Mouse (Mus musculus): ENCODE data around the gene Dscam. TPM values are rescaled to one million over a fixed set of nuclear protein-coding genes. Genes with fewer than 3 reads are reported as not detected.

Dscam gene
- polyA plus RNA-seq, 1 experiment from 2014 or later: 13.2 TPM

DNA sequence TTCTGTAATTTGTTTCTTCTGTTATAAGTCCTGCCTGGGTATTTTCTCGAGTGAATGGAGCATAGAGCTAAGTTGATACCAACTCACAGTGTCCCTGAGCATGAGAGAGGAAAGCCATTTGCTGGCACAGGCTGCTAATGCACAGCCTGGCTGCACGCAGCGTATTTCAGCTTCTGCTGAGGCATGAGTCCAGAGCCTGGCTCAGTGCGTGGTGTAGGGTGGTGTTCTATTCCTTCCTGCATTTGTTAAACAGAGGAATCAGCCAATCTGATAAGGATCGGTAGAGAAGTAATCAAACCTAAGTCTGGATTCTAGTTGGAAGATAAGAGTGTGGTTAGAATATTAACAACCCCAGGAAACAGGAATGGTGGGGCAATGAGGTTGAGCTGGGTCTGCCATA lies 500.8 kb downstream of the Dscam start:
- no peak overlapping the region for H3K4me2 ChIP-seq
- 66% methylated on average over 5 of the region's 5 CpGs for WGBS

GRCm38 (mm10) chr16:96668478-96668877 lies 502.1 kb downstream of the Dscam start:
- 86% methylated on average over 1 of the region's 1 CpGs for WGBS
- Histone ChIP-seq H3K9me3 (replicated peaks) (no peaks in the 10 kb centered on the region), H3K4me3 (replicated peaks) (no peak overlapping the region), H3K36me3 (no peaks in the 10 kb centered on the region), H3K4me1 (peaks cover 19% of the 10 kb centered on the region), H3K4me2 (no peak overlapping the region), H3K27me3 (replicated peaks) (no peaks in the 10 kb centered on the region), H3K27ac (replicated peaks) (no peak overlapping the region), H3K9ac (replicated peaks) (no peak overlapping the region)
- ATAC-seq (ENCODE audit: low FRiP score): no peak

More for the DNA sequence above, 500.8 kb downstream of the Dscam start:
- no peak overlapping the region for H3K27ac ChIP-seq (replicated peaks)
- no peaks in the 10 kb centered on the region for H3K36me3 ChIP-seq
- peaks cover 24% of the 10 kb centered on the region for H3K4me1 ChIP-seq
- no peaks in the 10 kb centered on the region for H3K9me3 ChIP-seq (replicated peaks)
- no peak overlapping the region for H3K4me3 ChIP-seq (replicated peaks)
- no peak for ATAC-seq (ENCODE audit: low FRiP score)
- no peaks in the 10 kb centered on the region for H3K27me3 ChIP-seq (replicated peaks)
- H3K9ac ChIP-seq (replicated peaks): no peak overlapping the region

DNA sequence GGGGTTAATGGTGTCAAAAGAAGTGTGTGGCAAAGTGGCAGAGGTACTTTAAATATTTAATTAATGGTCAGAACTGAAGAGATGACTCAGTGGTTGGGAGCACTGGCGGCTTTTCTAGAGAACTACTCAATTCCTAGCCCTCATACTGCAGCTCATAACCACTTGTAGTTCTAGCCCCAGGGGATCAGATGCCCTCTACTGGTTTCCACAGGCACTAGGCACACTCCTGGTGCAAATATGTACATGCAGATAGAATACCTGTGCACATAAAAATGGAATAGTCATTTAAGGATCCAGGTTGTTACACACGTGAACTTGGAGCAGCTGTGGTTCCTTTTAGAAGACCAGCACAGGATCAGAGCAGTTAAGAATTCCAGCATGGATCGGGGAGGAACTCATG lies 509.5 kb downstream of the Dscam start:
- Histone ChIP-seq H3K27ac (replicated peaks) (no peak overlapping the region), H3K27me3 (replicated peaks) (no peaks in the 10 kb centered on the region), H3K4me3 (replicated peaks) (no peak overlapping the region), H3K4me1 (0 out of 2 replicates have a peak, but pooled peaks cover 7% of the 10 kb centered on the region), H3K9me3 (replicated peaks) (no peaks in the 10 kb centered on the region), H3K36me3 (no peaks in the 10 kb centered on the region), H3K9ac (replicated peaks) (no peak overlapping the region), H3K4me2 (no peak overlapping the region)
- WGBS: 91% methylated on average over 3 of the region's 3 CpGs
- no peak for ATAC-seq (ENCODE audit: low FRiP score)

GRCm38 (mm10) chr16:96659275-96659674 lies 511.3 kb downstream of the Dscam start:
- no peaks in the 10 kb centered on the region for H3K27me3 ChIP-seq (replicated peaks)
- 61% methylated on average over 5 of the region's 5 CpGs for WGBS
- no peak overlapping the region for H3K9ac ChIP-seq (replicated peaks)
- ATAC-seq (ENCODE audit: low FRiP score): no peak
- 0 out of 2 replicates have a peak, but pooled peaks cover 7% of the 10 kb centered on the region for H3K4me1 ChIP-seq
- H3K36me3 ChIP-seq: no peaks in the 10 kb centered on the region
- H3K9me3 ChIP-seq (replicated peaks): no peaks in the 10 kb centered on the region
- H3K27ac ChIP-seq (replicated peaks): no peak overlapping the region
- H3K4me2 ChIP-seq: no peak overlapping the region
- H3K4me3 ChIP-seq (replicated peaks): no peak overlapping the region

DNA sequence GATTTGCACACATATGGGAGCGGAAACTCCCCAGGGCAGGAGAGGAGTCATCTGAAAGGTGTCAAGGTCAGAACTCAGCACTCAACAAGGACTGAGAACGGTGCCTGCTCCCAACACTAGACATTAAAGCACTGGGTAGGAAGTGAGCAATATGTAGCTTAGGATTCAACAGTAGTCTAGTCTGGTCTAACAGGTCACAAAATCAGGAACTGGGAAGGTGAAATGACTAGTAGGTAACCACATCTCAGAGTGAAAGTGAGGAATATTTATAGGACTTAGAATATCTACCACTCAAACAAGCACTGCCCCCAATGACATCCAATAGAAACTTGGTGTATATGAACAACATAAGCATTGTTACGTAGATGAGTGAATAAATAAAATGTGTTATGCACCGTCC lies 515.0 kb downstream of the Dscam start:
- Histone ChIP-seq H3K4me1 (0 out of 2 replicates have a peak, but pooled peaks cover 7% of the 10 kb centered on the region), H3K27me3 (replicated peaks) (no peaks in the 10 kb centered on the region), H3K9me3 (replicated peaks) (no peaks in the 10 kb centered on the region), H3K36me3 (0 out of 2 replicates have a peak, but pooled peaks cover 2% of the 10 kb centered on the region), H3K9ac (replicated peaks) (no peak overlapping the region), H3K4me3 (replicated peaks) (no peak overlapping the region), H3K27ac (replicated peaks) (no peak overlapping the region), H3K4me2 (no peak overlapping the region)
- 93% methylated on average over 4 of the region's 4 CpGs for WGBS
- no peak for ATAC-seq (ENCODE audit: low FRiP score)

- Histone ChIP-seq H3K4me1 (0 out of 2 replicates have a peak, but pooled peaks cover 3% of the 10 kb centered on the region), H3K27me3 (replicated peaks) (no peaks in the 10 kb centered on the region), H3K36me3 (0 out of 2 replicates have a peak, but pooled peaks cover 2% of the 10 kb centered on the region), H3K9ac (replicated peaks) (no peak overlapping the region), H3K4me3 (replicated peaks) (no peak overlapping the region), H3K27ac (replicated peaks) (no peak overlapping the region), H3K4me2 (no peak overlapping the region), H3K9me3 (replicated peaks) (no peaks in the 10 kb centered on the region)
- 91% methylated on average over 4 of the region's 4 CpGs for WGBS
- no peak for ATAC-seq (ENCODE audit: low FRiP score)
These were observed 516.5 kb downstream of the Dscam start for GRCm38 (mm10) chr16:96654054-96654453.

GRCm38 (mm10) chr16:96651444-96651843 lies 519.1 kb downstream of the Dscam start:
- WGBS: 91% methylated on average over 3 of the region's 3 CpGs
- H3K27me3 ChIP-seq (replicated peaks): no peaks in the 10 kb centered on the region
- no peaks in the 10 kb centered on the region for H3K4me1 ChIP-seq
- H3K9ac ChIP-seq (replicated peaks): no peak overlapping the region
- H3K27ac ChIP-seq (replicated peaks): no peak overlapping the region
- no peak overlapping the region for H3K4me2 ChIP-seq
- no peaks in the 10 kb centered on the region for H3K9me3 ChIP-seq (replicated peaks)
- ATAC-seq (ENCODE audit: low FRiP score): no peak
- H3K4me3 ChIP-seq (replicated peaks): no peak overlapping the region
- peaks cover 9% of the 10 kb centered on the region for H3K36me3 ChIP-seq

GRCm38 (mm10) chr16:96640101-96640500 lies 530.5 kb downstream of the Dscam start:
- Histone ChIP-seq H3K9me3 (replicated peaks) (no peaks in the 10 kb centered on the region), H3K4me2 (no peak overlapping the region), H3K27me3 (replicated peaks) (no peaks in the 10 kb centered on the region), H3K4me1 (no peaks in the 10 kb centered on the region), H3K27ac (replicated peaks) (no peak overlapping the region), H3K36me3 (peaks cover 23% of the 10 kb centered on the region), H3K4me3 (replicated peaks) (no peak overlapping the region), H3K9ac (replicated peaks) (no peak overlapping the region)
- WGBS: 78% methylated on average over 3 of the region's 3 CpGs
- no peak for ATAC-seq (ENCODE audit: low FRiP score)

GRCm38 (mm10) chr16:96635916-96636315 lies 534.6 kb downstream of the Dscam start:
- WGBS: 61% methylated on average over 2 of the region's 2 CpGs
- H3K4me1 ChIP-seq: 0 out of 2 replicates have a peak, but pooled peaks cover 4% of the 10 kb centered on the region
- no peaks in the 10 kb centered on the region for H3K9me3 ChIP-seq (replicated peaks)
- H3K4me3 ChIP-seq (replicated peaks): no peak overlapping the region
- ATAC-seq (ENCODE audit: low FRiP score): no peak
- no peaks in the 10 kb centered on the region for H3K27me3 ChIP-seq (replicated peaks)
- no peak overlapping the region for H3K27ac ChIP-seq (replicated peaks)
- no peak overlapping the region for H3K4me2 ChIP-seq
- H3K36me3 ChIP-seq: peaks cover 4% of the 10 kb centered on the region; the same call in 1 of the 2 replicates
- no peak overlapping the region for H3K9ac ChIP-seq (replicated peaks)

DNA sequence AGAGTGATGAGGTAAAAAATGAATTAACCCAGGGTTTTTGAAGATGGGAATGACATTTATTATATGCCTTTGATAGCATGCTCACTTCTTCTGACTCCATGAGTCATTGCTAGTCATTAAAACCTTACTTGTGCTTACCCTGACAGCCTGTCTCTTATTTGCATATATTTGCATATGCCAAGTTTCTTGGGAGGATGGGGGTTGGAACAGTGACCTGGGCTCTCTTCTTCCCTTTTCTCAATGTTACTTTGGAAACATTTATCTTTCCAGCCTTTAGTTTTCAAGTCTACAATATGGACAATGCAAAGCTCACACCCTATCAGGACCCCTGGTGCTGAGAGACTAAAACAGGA lies 535.8 kb downstream of the Dscam start:
- Histone ChIP-seq H3K36me3 (peaks cover 4% of the 10 kb centered on the region; the same call in 1 of the 2 replicates), H3K9ac (replicated peaks) (no peak overlapping the region), H3K4me3 (replicated peaks) (no peak overlapping the region), H3K4me2 (no peak overlapping the region), H3K4me1 (0 out of 2 replicates have a peak, but pooled peaks cover 4% of the 10 kb centered on the region), H3K9me3 (replicated peaks) (no peaks in the 10 kb centered on the region), H3K27ac (replicated peaks) (no peak overlapping the region), H3K27me3 (replicated peaks) (no peaks in the 10 kb centered on the region)
- ATAC-seq (ENCODE audit: low FRiP score): no peak

- Histone ChIP-seq H3K9me3 (replicated peaks) (no peaks in the 10 kb centered on the region), H3K36me3 (0 out of 2 replicates have a peak, but pooled peaks cover 4% of the 10 kb centered on the region), H3K4me2 (no peak overlapping the region), H3K27ac (replicated peaks) (no peak overlapping the region), H3K9ac (replicated peaks) (no peak overlapping the region), H3K4me3 (replicated peaks) (no peak overlapping the region), H3K4me1 (0 out of 2 replicates have a peak, but pooled peaks cover 4% of the 10 kb centered on the region), H3K27me3 (replicated peaks) (no peaks in the 10 kb centered on the region)
- WGBS: 80% methylated on average over 4 of the region's 4 CpGs
- no peak for ATAC-seq (ENCODE audit: low FRiP score)
These were observed 536.3 kb downstream of the Dscam start for GRCm38 (mm10) chr16:96634097-96634790.

GRCm38 (mm10) chr16:96630241-96630640 lies 540.3 kb downstream of the Dscam start:
- Histone ChIP-seq H3K9me3 (replicated peaks) (no peaks in the 10 kb centered on the region), H3K9ac (replicated peaks) (no peak overlapping the region)
- 87% methylated on average over 7 of the region's 7 CpGs for WGBS

More at GRCm38 (mm10) chr16:96630241-96630640, 540.3 kb downstream of the Dscam start:
- peaks cover 8% of the 10 kb centered on the region for H3K36me3 ChIP-seq
- no peak overlapping the region for H3K27ac ChIP-seq (replicated peaks)
- no peaks in the 10 kb centered on the region for H3K27me3 ChIP-seq (replicated peaks)
- ATAC-seq (ENCODE audit: low FRiP score): no peak
- no peak overlapping the region for H3K4me2 ChIP-seq
- no peak overlapping the region for H3K4me3 ChIP-seq (replicated peaks)
- H3K4me1 ChIP-seq: peaks cover 6% of the 10 kb centered on the region; the same call in 1 of the 2 replicates
